Mouse (Mus musculus) liver, adult 2 months (tissue): Measurements from ENCODE around the gene Txn1. TPM values are rescaled to one million over a fixed set of nuclear protein-coding genes. Genes with fewer than 3 reads are reported as not detected.

Experiments
- DNase-seq: peaks from one replicate; pipeline ENCODE4 v3.0.0-alpha.2; 2011; ENCODE audit warnings: low read depth, low spot score; ENCODE audit errors: extremely low read depth
- H3K27ac ChIP-seq: fragments of 200-500 bp; replicated peaks from 2 replicates; pipeline ENCODE4 v1.5.1; 2012; ENCODE audit warnings: low read depth, mild to moderate bottlenecking, control low read depth, inconsistent platforms, low read length; ENCODE audit not compliant: insufficient read depth
- H3K27me3 ChIP-seq: fragments of 200-500 bp; 2 replicates; pipeline ENCODE4 v1.6.1; 2012; ENCODE audit warnings: mild to moderate bottlenecking, moderate library complexity, low read length, inconsistent platforms; ENCODE audit not compliant: control insufficient read depth, insufficient read depth
- H3K36me3 ChIP-seq: fragments of 200-500 bp; 2 replicates; pipeline ENCODE4 v1.6.1; 2012; ENCODE audit warnings: low read length, inconsistent platforms; ENCODE audit not compliant: control insufficient read depth, insufficient read depth
- H3K4me1 ChIP-seq: fragments of 200-500 bp; 2 replicates; pipeline ENCODE4 v1.6.1; 2011; ENCODE audit warnings: low read length; ENCODE audit not compliant: control insufficient read depth, insufficient read depth
- H3K4me3 ChIP-seq: fragments of 200-500 bp; 2 replicates; pipeline ENCODE4 v1.5.1; 2011; ENCODE audit warnings: low read depth, mild to moderate bottlenecking, control low read depth, low read length, moderate library complexity; ENCODE audit not compliant: insufficient read depth
- H3K79me2 ChIP-seq: fragments of 200-500 bp; 2 replicates; pipeline ENCODE4 v1.6.1; 2012; ENCODE audit warnings: inconsistent platforms, mild to moderate bottlenecking, low read length, moderate library complexity; ENCODE audit not compliant: control insufficient read depth, insufficient read depth
- H3K9ac ChIP-seq: fragments of 200-500 bp; 2 replicates; pipeline ENCODE4 v1.6.1; 2012; ENCODE audit warnings: low read depth, mild to moderate bottlenecking, control low read depth, inconsistent platforms, low read length
- CTCF ChIP-seq: fragments of 200-500 bp; IDR thresholded peaks from 2 replicates; pipeline ENCODE4 v1.5.1; 2011; ENCODE audit warnings: low read depth, low read length, control low read depth
- POLR2A ChIP-seq: fragments of 200-500 bp; IDR thresholded peaks from 2 replicates; pipeline ENCODE4 v1.6.1; 2011; ENCODE audit warnings: low read length, control low read depth; ENCODE audit not compliant: insufficient read depth; ENCODE audit errors: extremely low read depth
- WGBS: fragments of 180-500 bp; shearing (Covaris S2); methylation state at CpG from one replicate; pipeline ENCODE4 v1.1.7; 2018; 5-methylcytosine and 5-hydroxymethylcytosine counted together
- polyA plus RNA-seq: library from polyadenylated mRNA; depleted of rRNA; stranded (reverse); fragments of >200 nt; gene quantifications from 2 replicates; pipeline ENCODE4 v1.2.3, GENCODE M21; 2012; rRNA removed
- total RNA-seq: library from RNA; depleted of rRNA; stranded (reverse); fragments of >200 nt; gene quantifications from 2 replicates; pipeline ENCODE4 v1.2.3, GENCODE M21; 2014; rRNA removed

The Txn1 gene
- 138 and 151 TPM in 2 replicates for total RNA-seq
- 246 and 257 TPM in 2 replicates for polyA plus RNA-seq

- Histone ChIP-seq H3K27ac (peak within 1 kb of the TSS; percentile 92), H3K27me3 (no peaks in the 10 kb centered on the region), H3K4me1 (peaks cover 11% of the 10 kb centered on the region), H3K4me3 (peak within 1 kb of the TSS; percentile 81), H3K36me3 (peaks cover 4% of the 10 kb centered on the region), H3K79me2 (peaks cover 15% of the 10 kb centered on the region; the same call in 1 of the 2 replicates), H3K9ac (peak within 1 kb of the TSS; percentile 92)
- peak; percentile 95 for DNase-seq
- WGBS = under 1% methylated on average over 71 of the region's 71 CpGs
- TF ChIP-seq CTCF (no peak), POLR2A (peak; percentile 99)
Measured at GRCm38 (mm10) chr4:57956029-57956960, at the start of gene Txn1. Gene Txn1 (minus strand): TSS chr4:57956411.

- peak; percentile 86 for DNase-seq
- 35% methylated on average over 3 of the region's 3 CpGs for WGBS
- Histone ChIP-seq H3K36me3 (no peaks in the 10 kb centered on the region), H3K4me1 (no peaks in the 10 kb centered on the region), H3K9ac (no peak overlapping the region), H3K79me2 (no peaks in the 10 kb centered on the region), H3K27me3 (no peaks in the 10 kb centered on the region), H3K27ac (no peak overlapping the region), H3K4me3 (no peak overlapping the region)
- no peak for TF ChIP-seq POLR2A
- no peak for TF ChIP-seq CTCF
Measured at GRCm38 (mm10) chr4:58003501-58003900, 47.3 kb upstream of the Txn1 start.

GRCm38 (mm10) chr4:57991425-57991824 is 35.2 kb upstream of the Txn1 start:
- H3K36me3 ChIP-seq = no peaks in the 10 kb centered on the region
- H3K79me2 ChIP-seq = no peaks in the 10 kb centered on the region
- H3K27me3 ChIP-seq = no peaks in the 10 kb centered on the region
- WGBS = 87% methylated on average over 1 of the region's 1 CpGs
- H3K4me3 ChIP-seq = no peak overlapping the region
- TF ChIP-seq CTCF = no peak
- TF ChIP-seq POLR2A = no peak
- no peak overlapping the region for H3K27ac ChIP-seq
- DNase-seq = no peak
- H3K9ac ChIP-seq = no peak overlapping the region
- H3K4me1 ChIP-seq = no peaks in the 10 kb centered on the region

GRCm38 (mm10) chr4:57974400-57975117 is 18.3 kb upstream of the Txn1 start:
- H3K36me3 ChIP-seq = no peaks in the 10 kb centered on the region
- H3K9ac ChIP-seq = no peak overlapping the region
- H3K79me2 ChIP-seq = no peaks in the 10 kb centered on the region
- TF ChIP-seq POLR2A (no peak), CTCF (no peak)
- H3K4me3 ChIP-seq = no peak overlapping the region
- no peaks in the 10 kb centered on the region for H3K4me1 ChIP-seq
- DNase-seq = no peak
- 88% methylated on average over 6 of the region's 6 CpGs for WGBS
- no peak overlapping the region for H3K27ac ChIP-seq
- peaks cover 3% of the 10 kb centered on the region; the same call in 1 of the 2 replicates for H3K27me3 ChIP-seq

- no peaks in the 10 kb centered on the region for H3K79me2 ChIP-seq
- peaks cover 3% of the 10 kb centered on the region; the same call in 1 of the 2 replicates for H3K27me3 ChIP-seq
- no peak for DNase-seq
- H3K36me3 ChIP-seq = no peaks in the 10 kb centered on the region
- TF ChIP-seq CTCF (no peak), POLR2A (no peak)
- WGBS = 77% methylated on average over 6 of the region's 6 CpGs
- no peak overlapping the region for H3K27ac ChIP-seq
- no peak overlapping the region for H3K4me3 ChIP-seq
- no peaks in the 10 kb centered on the region for H3K4me1 ChIP-seq
- H3K9ac ChIP-seq = no peak overlapping the region
Measured at GRCm38 (mm10) chr4:57973592-57974268, 17.5 kb upstream of the Txn1 start.
